Mouse (Mus musculus): ENCODE measurements at regions not wholly inside any gene's neighbourhood (a gene's known extent, or its start where the extent isn't known, plus 50 kb on each side); places are given as distances from the start of the nearest gene placed in this dataset.
A peak's percentile ranks its signal among the peaks of the same experiment; 100 is the strongest.

DNA sequence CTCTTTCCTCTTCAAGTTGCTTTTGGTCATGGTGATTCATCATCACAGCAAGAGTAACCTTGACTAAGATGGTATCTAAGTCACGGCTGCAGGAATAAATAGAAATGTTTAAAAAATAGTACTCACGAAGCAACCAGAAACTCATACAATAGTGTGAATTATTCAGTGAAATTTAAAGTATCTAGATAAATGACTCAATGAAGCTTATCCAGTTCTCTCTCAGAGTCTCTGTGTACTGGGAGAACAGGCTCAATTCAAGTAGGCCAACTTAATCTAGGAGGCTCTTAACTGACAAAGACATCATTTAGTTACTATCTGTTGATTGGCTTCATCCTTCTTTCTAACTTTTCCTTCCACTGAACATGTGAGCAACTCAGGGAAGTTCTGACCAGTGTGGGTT is 175.5 kb upstream of the Pcdh15 start:
- no peak for DNase-seq (ENCODE audit: low spot score in 2 of 2)

DNA sequence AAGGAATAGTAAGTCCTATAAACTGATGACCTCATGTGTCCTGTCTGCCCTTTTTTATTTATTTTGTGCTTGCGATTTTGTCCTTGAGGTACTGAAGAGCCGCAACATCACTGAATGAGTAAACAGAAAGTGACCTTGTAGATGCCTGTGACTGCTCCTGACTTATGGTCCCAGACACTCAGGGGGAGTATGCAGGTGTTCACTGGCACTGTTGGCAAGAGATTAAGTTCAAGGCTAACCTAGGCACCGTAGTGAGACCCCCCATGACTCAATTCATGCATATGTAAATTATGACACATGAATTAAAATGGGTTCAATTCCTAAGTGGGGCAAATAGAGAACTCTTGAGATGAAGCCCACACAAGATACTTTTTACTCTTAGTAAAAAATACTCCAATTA is 142.2 kb upstream of the Pcdh15 start:
- no peak for DNase-seq (ENCODE audit: low spot score in 2 of 2)

DNA sequence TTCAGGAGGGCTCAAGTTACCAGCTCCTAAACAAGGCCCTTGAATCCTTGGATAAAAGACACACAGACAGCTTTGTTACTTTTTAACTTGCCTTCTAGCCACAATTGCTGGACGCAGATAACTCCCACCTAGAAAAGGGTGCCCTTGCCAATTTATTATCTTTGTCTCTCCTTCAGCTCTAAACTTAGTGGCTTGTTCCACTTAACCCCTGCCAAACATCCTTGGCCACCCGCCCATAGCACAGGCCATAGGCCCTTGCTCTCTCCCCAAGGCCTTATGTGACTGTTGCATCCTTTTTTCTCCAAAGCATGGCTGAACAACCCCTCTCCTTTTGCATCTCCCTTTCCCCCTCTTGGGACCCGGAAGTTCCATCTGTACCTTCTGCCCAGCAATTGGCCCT is 139.1 kb upstream of the Pcdh15 start:
- DNase-seq (ENCODE audit: low spot score in 2 of 2): no peak

DNA sequence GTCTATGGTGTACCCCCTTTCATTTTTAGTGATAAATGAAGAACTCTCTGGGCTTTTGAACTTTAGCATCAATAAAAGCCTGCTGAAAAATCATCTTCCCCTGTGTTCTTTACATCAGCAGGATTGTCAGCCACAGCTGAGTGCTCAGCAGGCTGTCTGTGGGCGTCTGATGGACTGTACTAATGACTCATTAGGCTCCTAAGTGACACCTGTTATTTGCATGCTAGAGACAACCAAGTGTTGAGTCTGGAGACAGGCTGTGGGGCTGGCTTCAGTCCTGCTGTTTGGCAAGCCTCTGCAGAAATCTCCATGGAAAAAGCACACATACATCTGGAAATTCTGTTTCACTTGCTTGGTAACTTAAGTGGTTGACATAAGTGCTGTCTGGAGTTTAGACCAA is 117.8 kb upstream of the Pcdh15 start:
- peak in 1 of 2 experiments; percentile 3 for DNase-seq (ENCODE audit: low spot score in 2 of 2)

DNA sequence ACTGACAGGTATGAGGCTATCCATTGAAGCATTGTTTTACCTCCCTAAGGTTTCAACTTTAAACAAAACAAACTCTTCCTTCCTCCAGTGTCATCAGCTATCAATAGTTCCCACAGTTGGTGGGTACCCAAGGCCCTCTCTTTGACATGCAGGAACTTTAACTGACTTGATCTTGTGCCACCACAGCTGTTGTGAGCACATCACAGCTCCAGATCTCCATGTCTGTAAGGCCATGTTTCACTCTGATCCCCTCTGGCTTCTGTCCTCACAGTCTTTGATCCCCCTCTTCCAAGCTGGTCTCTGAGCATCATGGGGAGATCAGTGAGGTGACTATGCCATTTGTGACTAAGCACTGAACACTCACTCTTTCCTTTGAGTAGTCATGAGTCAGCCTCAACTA is 110.8 kb upstream of the Pcdh15 start:
- no peak for DNase-seq (ENCODE audit: low spot score in 2 of 2)

DNA sequence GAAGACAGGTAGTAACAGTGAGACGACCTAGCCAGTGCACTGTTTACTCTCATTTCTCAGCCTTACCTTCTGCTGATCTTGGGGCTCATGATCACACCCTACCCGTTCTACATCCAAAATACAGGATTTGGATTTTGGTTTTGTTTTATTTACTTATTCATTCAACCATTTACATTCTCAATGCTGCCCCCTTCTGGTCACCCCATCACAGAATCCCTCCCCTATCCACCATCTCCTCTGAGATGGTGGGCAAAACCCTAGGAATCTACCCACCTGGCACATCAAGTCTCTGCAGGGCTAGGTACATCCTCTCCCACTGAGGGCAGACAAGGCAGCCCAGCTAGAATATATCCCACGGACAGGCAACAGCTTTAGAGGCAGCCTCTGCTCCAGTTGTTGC is 88.2 kb upstream of the Pcdh15 start:
- no peak for DNase-seq (ENCODE audit: low spot score in 2 of 2)

DNA sequence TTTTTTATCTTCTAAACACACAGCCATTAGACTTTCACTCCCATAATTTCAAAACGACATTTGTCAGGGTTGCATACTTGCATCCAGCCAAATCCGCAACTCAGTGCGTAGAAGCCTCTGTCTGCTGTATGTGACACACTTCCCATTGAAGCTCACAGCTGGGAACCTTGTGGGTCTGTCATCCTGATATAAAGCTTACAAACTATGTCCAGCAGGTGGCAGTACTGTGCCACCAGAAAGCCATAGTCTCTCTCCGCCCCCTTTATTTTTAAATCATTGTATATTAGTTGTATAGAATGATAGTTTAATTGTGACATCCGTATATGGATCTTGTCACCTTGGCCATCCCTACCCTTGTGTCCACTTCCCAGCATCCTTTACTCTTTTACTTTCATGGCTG is 87.3 kb upstream of the Pcdh15 start:
- peak; percentile 6 to 26 for DNase-seq (ENCODE audit: low spot score in 2 of 2)

DNA sequence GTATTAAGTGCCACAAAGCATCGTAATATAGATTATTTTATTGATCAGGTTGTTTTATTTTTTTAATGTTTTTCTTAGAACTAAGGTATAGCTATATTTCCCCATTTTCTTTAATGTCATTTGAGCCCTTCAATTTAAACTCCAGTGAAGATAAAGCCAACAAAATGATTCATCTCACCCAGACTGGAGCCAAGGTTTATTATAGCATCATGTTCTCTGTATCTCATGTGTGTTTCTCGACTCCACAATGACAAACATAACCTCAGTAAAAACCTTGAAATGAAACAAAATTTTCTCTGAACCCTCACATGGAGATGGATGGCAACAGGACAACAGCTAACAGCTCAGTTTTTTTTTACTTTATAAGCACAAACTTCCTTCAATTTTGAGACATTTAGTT is 61.7 kb upstream of the Pcdh15 start:
- DNase-seq (ENCODE audit: low spot score in 2 of 2): no peak

DNA sequence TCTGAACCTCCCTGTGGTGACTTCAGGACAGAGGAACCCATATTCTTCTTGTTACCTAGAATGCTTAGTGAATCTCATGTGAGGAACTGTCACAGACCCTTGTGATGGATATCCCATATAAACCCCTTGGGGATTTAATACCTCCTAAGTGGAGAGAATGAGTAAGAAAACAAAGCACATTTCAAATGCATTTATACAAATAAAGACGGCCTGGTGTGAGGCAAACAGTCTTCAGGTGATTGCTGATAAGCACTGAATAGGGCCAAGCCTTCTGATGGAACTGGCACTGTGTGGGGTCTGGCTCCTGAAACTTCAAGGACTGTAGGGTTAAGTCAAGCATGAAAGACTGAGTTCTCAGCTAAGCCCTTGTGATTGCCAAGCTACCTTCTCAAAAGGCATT is 59.6 kb upstream of the Pcdh15 start:
- DNase-seq (ENCODE audit: low spot score in 2 of 2): no peak
